Mouse (Mus musculus): ENCODE results near the gene Zeb2.

Zeb2 gene

GRCm38 (mm10) chr2:45096638-45097247 lies 20.5 kb downstream of the Zeb2 start:
- no peak for DNase-seq (ENCODE audit: low read depth, low spot score)

GRCm38 (mm10) chr2:45095825-45096224 lies 21.4 kb downstream of the Zeb2 start:
- no peak for DNase-seq (ENCODE audit: low read depth, low spot score)

- DNase-seq (ENCODE audit: low read depth, low spot score), result no peak
Observed at GRCm38 (mm10) chr2:45094371-45094967, 22.7 kb downstream of the Zeb2 start.

- DNase-seq (ENCODE audit: low read depth, low spot score), result no peak
Observed at GRCm38 (mm10) chr2:45093479-45093878, 23.7 kb downstream of the Zeb2 start.

- no peak for DNase-seq (ENCODE audit: low read depth, low spot score)
Observed at GRCm38 (mm10) chr2:45092654-45093053, 24.5 kb downstream of the Zeb2 start.

- DNase-seq (ENCODE audit: low read depth, low spot score), result no peak
Observed at GRCm38 (mm10) chr2:45090529-45091297, 26.5 kb downstream of the Zeb2 start.

- no peak for DNase-seq (ENCODE audit: low read depth, low spot score)
Observed at GRCm38 (mm10) chr2:45089251-45089530, 28.0 kb downstream of the Zeb2 start.

GRCm38 (mm10) chr2:45088435-45089250 lies 28.6 kb downstream of the Zeb2 start:
- DNase-seq (ENCODE audit: low read depth, low spot score), result peak; percentile 63

- no peak for DNase-seq (ENCODE audit: low read depth, low spot score)
Observed at GRCm38 (mm10) chr2:45087208-45087607, 30.0 kb downstream of the Zeb2 start.

- DNase-seq (ENCODE audit: low read depth, low spot score), result no peak
Observed at GRCm38 (mm10) chr2:45085653-45086052, 31.5 kb downstream of the Zeb2 start.

- DNase-seq (ENCODE audit: low read depth, low spot score), result no peak
Observed at GRCm38 (mm10) chr2:45083042-45083441, 34.2 kb downstream of the Zeb2 start.

- no peak for DNase-seq (ENCODE audit: low read depth, low spot score)
Observed at GRCm38 (mm10) chr2:45081559-45081958, 35.6 kb downstream of the Zeb2 start.

GRCm38 (mm10) chr2:45077938-45078487 lies 39.2 kb downstream of the Zeb2 start:
- no peak for DNase-seq (ENCODE audit: low read depth, low spot score)

GRCm38 (mm10) chr2:45077383-45077782 lies 39.8 kb downstream of the Zeb2 start:
- DNase-seq (ENCODE audit: low read depth, low spot score), result no peak

- no peak for DNase-seq (ENCODE audit: low read depth, low spot score)
Observed at GRCm38 (mm10) chr2:45073025-45073424, 44.2 kb downstream of the Zeb2 start.

- no peak for DNase-seq (ENCODE audit: low read depth, low spot score)
Observed at GRCm38 (mm10) chr2:45071296-45071695, 45.9 kb downstream of the Zeb2 start.

- no peak for DNase-seq (ENCODE audit: low read depth, low spot score)
Observed at GRCm38 (mm10) chr2:45070612-45071276, 46.5 kb downstream of the Zeb2 start.

- DNase-seq (ENCODE audit: low read depth, low spot score), result no peak
Observed at GRCm38 (mm10) chr2:45068792-45069550, 48.2 kb downstream of the Zeb2 start.

GRCm38 (mm10) chr2:45067116-45067515 lies 50.1 kb downstream of the Zeb2 start:
- DNase-seq (ENCODE audit: low read depth, low spot score), result peak; percentile 41

GRCm38 (mm10) chr2:45063300-45063890 lies 53.8 kb downstream of the Zeb2 start:
- DNase-seq (ENCODE audit: low read depth, low spot score), result no peak
